Mouse (Mus musculus) CH12.LX (cell line): ENCODE data around the gene Btbd6.

Experiments
- KAT2A ChIP-seq: IDR thresholded peaks from 2 replicates; pipeline ENCODE4 v1.6.1; 2012; ENCODE audit warnings: low read length, improper control_type of control experiment, inconsistent platforms; ENCODE audit not compliant: insufficient replicate concordance
- MAFK ChIP-seq: IDR thresholded peaks from 2 replicates; pipeline ENCODE4 v1.6.1; 2011; ENCODE audit warnings: low read length, improper control_type of control experiment; ENCODE audit not compliant: insufficient replicate concordance

- no peak for TF ChIP-seq MAFK
- no peak for TF ChIP-seq KAT2A
These were observed 45.2 kb downstream of the Btbd6 start for GRCm38 (mm10) chr12:113021488-113021887.
